Mouse (Mus musculus) urinary bladder, postnatal 14 days (tissue): ENCODE results near the gene Ddx50.

Source experiments
- DNase-seq: peaks from one replicate; pipeline ENCODE4 v3.0.0; 2021; ENCODE audit warnings: low spot score

Ddx50 gene

GRCm38 (mm10) chr10:62650881-62651810 is at the start of gene Ddx50:
Gene Ddx50 (minus strand): TSS chr10:62651218.
- peak; percentile 99 for DNase-seq

GRCm38 (mm10) chr10:62692771-62693170 is 41.8 kb upstream of the Ddx50 start:
- no peak for DNase-seq

GRCm38 (mm10) chr10:62692244-62692643 is 41.2 kb upstream of the Ddx50 start:
- DNase-seq = no peak

DNA sequence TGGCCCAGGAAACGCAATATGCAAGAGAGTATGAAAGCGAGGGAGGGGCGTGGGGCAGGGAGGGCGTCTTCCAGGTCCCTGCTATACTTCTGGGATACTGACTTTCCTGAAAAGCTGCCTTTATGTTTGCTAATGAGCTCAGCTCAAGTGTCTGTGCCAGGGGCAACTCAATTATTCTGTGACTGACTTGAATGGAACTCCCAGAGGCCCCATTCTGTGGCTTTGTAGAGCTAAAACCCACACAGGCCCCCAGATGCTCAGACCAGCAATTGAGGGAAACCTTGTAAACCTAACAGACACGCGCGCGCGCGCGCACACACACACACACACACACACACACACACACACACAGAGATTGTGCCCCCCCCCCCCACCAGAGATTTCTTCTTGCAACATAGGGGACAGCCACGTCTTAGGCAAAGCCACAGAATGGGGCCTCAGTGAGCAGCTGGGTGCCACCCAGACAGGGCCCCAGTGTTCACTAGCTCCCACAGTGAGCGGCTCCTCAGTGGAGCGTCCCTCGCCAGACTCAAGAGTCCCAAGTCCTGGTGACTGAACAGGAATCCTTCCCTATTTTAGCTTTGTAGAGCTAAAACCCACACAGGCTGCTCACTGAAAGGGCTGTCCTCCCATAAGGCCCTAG is 36.1 kb upstream of the Ddx50 start:
- DNase-seq = no peak

- DNase-seq = peak; percentile 14
Measured at GRCm38 (mm10) chr10:62683043-62683442, 32.0 kb upstream of the Ddx50 start.

DNA sequence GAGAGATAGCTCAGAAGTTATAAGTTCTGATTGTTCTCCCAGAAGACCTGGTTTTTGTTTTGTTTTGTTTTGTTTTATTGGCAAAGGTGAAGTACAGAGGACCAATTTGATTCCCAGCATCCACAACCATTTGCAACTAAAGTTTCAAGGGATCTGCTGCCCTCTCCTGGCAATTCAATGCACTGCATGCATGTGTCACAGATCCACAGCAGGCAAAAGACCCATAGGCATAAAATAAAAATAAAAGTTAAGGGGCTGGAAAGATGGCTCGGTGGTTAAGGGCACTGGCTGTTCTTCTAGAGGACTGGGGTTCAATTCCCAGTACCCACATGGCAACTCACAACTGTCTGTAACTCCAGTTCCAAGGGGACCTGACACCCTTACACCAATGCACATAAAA is 28.8 kb upstream of the Ddx50 start:
- no peak for DNase-seq

GRCm38 (mm10) chr10:62677329-62677728 is 26.3 kb upstream of the Ddx50 start:
- DNase-seq = no peak

- DNase-seq = no peak
Measured at GRCm38 (mm10) chr10:62676196-62676595, 25.2 kb upstream of the Ddx50 start.

DNA sequence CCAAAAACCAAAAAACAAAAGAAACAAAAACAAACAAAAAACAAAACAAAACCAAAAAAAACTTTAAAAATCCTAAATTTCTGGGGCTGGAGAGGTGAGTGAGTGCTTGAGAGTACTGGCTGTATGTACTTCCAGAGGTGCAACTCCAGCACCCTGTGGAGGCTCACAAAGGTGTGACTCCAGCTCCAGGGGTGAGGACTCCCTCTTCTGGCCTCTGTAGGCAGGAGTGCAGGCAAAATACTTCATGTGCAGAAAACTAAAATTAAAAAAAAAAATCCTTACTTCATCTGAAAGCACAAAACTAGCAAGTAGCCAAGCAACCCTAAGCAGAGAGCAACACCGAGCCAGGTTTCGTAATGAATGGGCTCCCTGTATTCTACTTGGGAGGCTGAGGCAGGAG is 21.3 kb upstream of the Ddx50 start:
- no peak for DNase-seq

GRCm38 (mm10) chr10:62669245-62669644 is 18.2 kb upstream of the Ddx50 start:
- no peak for DNase-seq

GRCm38 (mm10) chr10:62668463-62668862 is 17.4 kb upstream of the Ddx50 start:
- DNase-seq = no peak

DNA sequence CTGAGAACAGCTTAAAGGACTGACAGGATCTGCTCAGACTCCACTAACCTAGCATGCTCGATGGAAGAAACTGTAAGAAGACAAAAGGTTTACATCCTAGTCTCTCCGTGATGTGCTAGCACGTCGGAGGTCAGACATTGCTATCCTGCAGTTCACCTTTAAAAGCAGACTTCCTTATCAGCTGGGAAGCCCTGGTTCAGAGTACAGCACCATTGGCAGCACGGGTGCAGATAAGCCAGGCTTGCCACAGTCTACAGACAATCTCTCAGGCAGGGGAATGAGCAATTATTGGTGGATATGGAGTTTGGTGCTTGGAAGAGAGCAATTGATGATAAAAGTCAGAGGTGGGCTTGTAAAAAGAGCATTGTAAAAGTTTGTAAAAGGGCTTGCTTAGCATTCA is 17.0 kb upstream of the Ddx50 start:
- DNase-seq = no peak

DNA sequence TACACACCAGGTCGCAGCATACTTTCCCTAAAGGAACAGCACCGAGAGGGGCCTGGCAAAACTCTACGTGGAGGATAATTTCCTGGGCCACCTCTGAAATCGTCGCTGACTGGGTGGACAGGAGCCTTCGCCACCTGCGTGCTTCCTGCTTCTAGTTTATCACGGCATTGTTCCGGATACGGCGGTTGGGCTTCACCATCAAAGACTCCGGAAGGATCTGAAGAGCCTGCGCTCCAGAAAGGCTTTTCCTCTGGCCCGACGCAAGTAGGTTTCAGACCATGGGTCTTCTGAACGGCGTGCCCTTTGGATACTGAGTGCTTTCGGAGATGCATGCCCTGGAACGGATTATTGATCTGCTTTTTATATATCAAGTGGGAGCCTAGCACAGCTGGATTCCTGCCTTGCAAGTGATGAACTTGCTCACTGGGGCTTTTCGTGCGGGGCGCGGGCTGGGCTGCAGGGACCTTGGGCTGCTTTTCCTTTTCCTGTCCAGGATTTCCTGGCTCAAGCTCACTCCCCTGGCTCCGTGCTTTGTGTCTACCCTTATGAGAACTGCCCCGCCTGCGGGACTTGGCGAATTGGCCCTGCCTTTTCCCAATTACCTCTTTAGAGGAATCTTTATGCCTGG is 14.1 kb upstream of the Ddx50 start:
- DNase-seq = peak; percentile 29

- DNase-seq = no peak
Measured at GRCm38 (mm10) chr10:62664171-62664570, 13.2 kb upstream of the Ddx50 start.

- no peak for DNase-seq
Measured at GRCm38 (mm10) chr10:62656711-62657110, 5.7 kb upstream of the Ddx50 start.

DNA sequence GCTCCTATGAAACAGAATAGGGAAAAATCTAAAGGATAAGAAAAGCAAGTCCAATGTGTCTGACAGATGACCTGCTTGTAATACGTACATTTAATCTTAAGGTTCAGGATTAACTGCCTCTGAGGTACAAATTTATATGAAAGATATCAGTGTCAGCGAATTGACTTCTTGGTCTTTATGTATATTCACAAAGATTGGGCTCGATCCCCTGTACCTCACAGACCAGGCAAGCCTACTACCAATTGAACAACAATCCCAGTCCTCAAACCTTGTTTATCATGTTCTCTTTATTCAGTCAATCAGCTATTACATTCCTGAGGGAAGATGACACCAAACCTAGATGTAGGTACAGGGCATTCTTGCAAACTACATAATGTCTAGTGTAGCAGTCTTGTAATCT is 943 bp upstream of the Ddx50 start:
- no peak for DNase-seq

DNA sequence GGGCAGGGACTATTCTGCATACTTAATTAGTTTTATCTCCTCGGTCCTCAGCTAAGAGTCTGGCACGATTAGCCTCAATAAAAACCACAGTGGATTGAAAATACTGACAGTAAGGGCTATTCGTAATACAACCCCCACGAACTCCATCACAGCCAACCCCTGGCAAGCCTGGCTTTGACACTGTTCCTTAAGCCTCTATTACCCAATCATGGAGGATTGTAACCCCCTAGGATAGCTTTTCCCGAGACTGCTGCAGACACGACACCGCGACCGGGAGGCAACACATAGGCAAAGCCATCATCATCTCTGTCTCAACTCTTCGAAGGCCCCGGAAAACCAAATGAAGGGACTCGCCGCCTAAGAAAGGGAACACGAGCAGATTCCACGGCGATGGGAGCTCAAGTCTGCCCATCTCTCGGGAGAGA is 648 bp downstream of the Ddx50 start:
- DNase-seq = no peak

DNA sequence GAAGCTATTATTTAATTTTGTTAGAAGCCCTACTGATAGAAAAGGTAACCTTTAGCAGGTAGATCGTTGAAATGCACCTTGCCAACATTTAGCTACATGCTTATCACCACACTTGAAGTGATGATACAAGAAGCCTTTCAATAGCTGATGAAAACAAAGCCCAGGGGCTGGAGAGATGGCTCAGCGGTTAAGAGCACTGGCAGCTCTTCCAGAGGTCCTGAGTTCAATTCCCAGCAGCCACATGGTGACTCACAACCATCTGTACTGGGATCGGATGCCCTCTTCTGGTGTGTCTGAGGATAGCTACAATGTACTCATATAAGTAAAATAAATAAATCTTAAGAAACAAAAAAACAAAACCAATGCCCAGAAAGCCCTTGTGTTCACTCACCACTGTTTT is 46.9 kb downstream of the Ddx50 start:
- no peak for DNase-seq

DNA sequence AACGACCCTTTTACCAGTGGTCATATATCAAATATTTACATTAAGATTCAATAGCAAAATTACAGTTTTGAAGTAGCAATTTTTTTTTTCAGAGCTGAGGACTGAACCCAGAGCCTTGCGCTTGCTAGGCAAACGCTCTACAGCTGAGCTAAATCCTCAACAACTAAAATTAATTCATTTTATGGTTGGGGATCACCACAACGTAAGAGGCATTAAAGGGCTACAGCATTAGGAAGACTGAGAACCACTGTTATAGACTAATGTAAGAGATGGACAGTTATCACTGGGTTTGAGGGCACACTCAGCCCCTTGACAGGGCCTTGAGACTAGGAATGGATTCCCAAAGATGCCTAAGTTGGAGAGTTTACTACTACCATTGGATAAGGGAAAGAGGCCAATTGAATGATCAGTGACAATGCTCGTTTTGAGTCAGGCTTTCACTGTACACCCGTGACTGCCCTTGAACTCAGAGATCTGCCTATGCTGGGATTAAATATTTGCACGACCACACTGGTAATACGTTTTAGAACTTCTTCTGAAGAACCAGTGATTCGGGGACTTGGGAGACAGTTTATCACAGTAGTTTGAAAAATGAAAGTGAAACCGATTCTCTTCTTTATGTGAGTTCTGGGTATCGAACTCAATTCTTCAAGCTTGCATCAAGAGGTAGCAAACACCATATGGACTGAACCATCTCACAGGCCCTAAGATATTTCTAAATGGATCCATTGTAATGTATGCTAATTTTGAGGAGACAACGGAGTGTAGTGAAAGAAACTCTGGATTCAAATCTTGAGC is 47.6 kb downstream of the Ddx50 start:
- no peak for DNase-seq

- peak; percentile 89 for DNase-seq
Measured at GRCm38 (mm10) chr10:62602177-62603040, 48.6 kb downstream of the Ddx50 start, which contains the start of gene Ddx21. Gene Ddx21 (minus strand): TSS chr10:62602281.

DNA sequence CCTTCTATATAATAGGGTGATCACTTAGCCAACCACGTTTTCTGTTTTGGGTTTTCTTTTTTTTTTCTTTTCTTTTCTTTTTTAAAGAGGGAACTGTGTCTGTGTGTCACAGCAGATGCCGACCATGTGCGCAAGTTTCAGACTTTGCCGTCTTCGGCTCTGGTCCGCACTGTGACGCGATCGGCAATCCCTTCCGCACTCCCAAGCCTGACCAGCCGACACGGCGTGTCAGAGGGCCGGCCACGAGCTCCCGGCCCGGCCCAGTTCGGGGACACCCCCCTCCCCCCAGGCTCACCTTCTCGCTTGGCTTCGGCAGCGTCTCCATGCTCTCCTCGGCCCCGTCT is 49.2 kb downstream of the Ddx50 start:
- no peak for DNase-seq
